Mouse (Mus musculus) MEL (cell line): ENCODE results near the gene Ddah1. TPM values are rescaled to one million over a fixed set of nuclear protein-coding genes. Genes with fewer than 3 reads are reported as not detected.

Experiments
- DNase-seq: peaks from one replicate; pipeline ENCODE4 v3.0.0; 2011; ENCODE audit warnings: low read depth, low spot score
- H3K27ac ChIP-seq: 2 replicates; pipeline ENCODE4 v1.5.1; 2012; ENCODE audit warnings: low read depth, mild to moderate bottlenecking, control low read depth, low read length, moderate library complexity; ENCODE audit not compliant: control insufficient read depth
- H3K27me3 ChIP-seq, 2 experiments: fragments of 150-350 bp in 1 of 2; sonication (generic) in 1 of 2; 2 replicates each; pipeline ENCODE4 v1.6.1; 2012; ENCODE audit warnings: low read length in 2 of 2, mild to moderate bottlenecking in 2 of 2, improper control_type of control experiment in 1 of 2, moderate library complexity in 1 of 2; ENCODE audit not compliant: insufficient read depth in 2 of 2, control insufficient read depth in 1 of 2
- H3K36me3 ChIP-seq, 2 experiments: 2 replicates each; pipeline ENCODE4 v1.6.1; 2012 to 2014; ENCODE audit warnings: low read length in 2 of 2, improper control_type of control experiment in 1 of 2, inconsistent platforms in 1 of 2, mild to moderate bottlenecking in 1 of 2; ENCODE audit not compliant: insufficient read depth in 2 of 2, control insufficient read depth in 1 of 2
- H3K4me1 ChIP-seq, 2 experiments: fragments of 150-350 bp in 1 of 2; sonication (generic) in 1 of 2; 2 replicates each; pipeline ENCODE4 v1.6.1; 2012; ENCODE audit warnings: low read length in 2 of 2, improper control_type of control experiment in 1 of 2, mild to moderate bottlenecking in 1 of 2; ENCODE audit not compliant: insufficient read depth in 2 of 2, control insufficient read depth in 1 of 2
- H3K4me3 ChIP-seq, 2 experiments: fragments of 150-350 bp in 1 of 2; sonication (generic) in 1 of 2; 2 replicates each; pipeline ENCODE4 v1.5.1; 2012; ENCODE audit warnings: low read depth in 2 of 2, low read length in 2 of 2, mild to moderate bottlenecking in 2 of 2, moderate library complexity in 2 of 2, control low read depth in 1 of 2, improper control_type of control experiment in 1 of 2; ENCODE audit not compliant: control insufficient read depth in 1 of 2, insufficient read depth in 1 of 2
- H3K79me2 ChIP-seq: 2 replicates; pipeline ENCODE4 v1.6.1; 2012; ENCODE audit warnings: mild to moderate bottlenecking, low read length, moderate library complexity; ENCODE audit not compliant: control insufficient read depth, poor library complexity, insufficient read depth
- H3K9ac ChIP-seq: 2 replicates; pipeline ENCODE4 v1.6.1; 2012; ENCODE audit warnings: low read depth, mild to moderate bottlenecking, control low read depth, low read length, moderate library complexity; ENCODE audit not compliant: control insufficient read depth, poor library complexity, severe bottlenecking
- H3K9me3 ChIP-seq: fragments of 150-350 bp; sonication (generic); replicated peaks from 2 replicates; pipeline ENCODE4 v1.6.1; 2012; ENCODE audit warnings: mild to moderate bottlenecking, low read length, improper control_type of control experiment, moderate library complexity; ENCODE audit not compliant: insufficient read depth
- CHD1 ChIP-seq: IDR thresholded peaks from 2 replicates; pipeline ENCODE4 v1.6.1; 2012; ENCODE audit warnings: low read depth, mild to moderate bottlenecking, inconsistent platforms, low read length, improper control_type of control experiment
- CTCF ChIP-seq, 3 experiments: IDR thresholded peaks in 2 of 3; conservative IDR thresholded peaks in 1 of 3; 2 replicates each; pipeline ENCODE4 v1.5.1; 2011 to 2012; ENCODE audit warnings: low read length in 3 of 3, low read depth in 2 of 3, mild to moderate bottlenecking in 2 of 3, improper control_type of control experiment in 1 of 3, inconsistent platforms in 1 of 3, mixed read lengths in 1 of 3, moderate library complexity in 1 of 3; ENCODE audit not compliant: control insufficient read depth in 1 of 3, insufficient read depth in 1 of 3, poor library complexity in 1 of 3, severe bottlenecking in 1 of 3
- E2F4 ChIP-seq: IDR thresholded peaks from 2 replicates; pipeline ENCODE4 v1.6.1; 2011; ENCODE audit warnings: low read depth, low read length, improper control_type of control experiment, borderline replicate concordance
- ELF1 ChIP-seq: IDR thresholded peaks from 2 replicates; pipeline ENCODE4 v1.6.1; 2014; ENCODE audit warnings: low read depth, mild to moderate bottlenecking, inconsistent platforms, low read length, improper control_type of control experiment, moderate library complexity
- EP300 ChIP-seq, 2 experiments: IDR thresholded peaks; 2 replicates each; pipeline ENCODE4 v1.6.1; 2011; ENCODE audit warnings: improper control_type of control experiment in 2 of 2, low read length in 2 of 2, low read depth in 1 of 2, mild to moderate bottlenecking in 1 of 2
- GATA1 ChIP-seq: IDR thresholded peaks from 2 replicates; pipeline ENCODE4 v1.6.1; 2011; ENCODE audit warnings: low read depth, low read length, improper control_type of control experiment
- JUND ChIP-seq: IDR thresholded peaks from 2 replicates; pipeline ENCODE4 v1.6.1; 2011; ENCODE audit warnings: low read depth, mild to moderate bottlenecking, improper control_type of control experiment, low read length
- KAT2A ChIP-seq: conservative IDR thresholded peaks from 2 replicates; pipeline ENCODE4 v1.6.1; 2012; ENCODE audit warnings: low read depth, low read length, improper control_type of control experiment, inconsistent platforms
- MAFK ChIP-seq: IDR thresholded peaks from 2 replicates; pipeline ENCODE4 v1.6.1; 2011; ENCODE audit warnings: low read depth, mild to moderate bottlenecking, low read length, improper control_type of control experiment, borderline replicate concordance
- MAZ ChIP-seq: IDR thresholded peaks from 2 replicates; pipeline ENCODE4 v1.6.1; 2012; ENCODE audit warnings: low read depth, mild to moderate bottlenecking, inconsistent platforms, low read length, improper control_type of control experiment
- MEF2A ChIP-seq: IDR thresholded peaks from 2 replicates; pipeline ENCODE4 v1.6.1; 2014; ENCODE audit warnings: low read depth, mild to moderate bottlenecking, inconsistent platforms, low read length, improper control_type of control experiment; ENCODE audit not compliant: poor library complexity, insufficient replicate concordance, severe bottlenecking; ENCODE audit errors: extremely low read depth
- MYC ChIP-seq: IDR thresholded peaks from 2 replicates; pipeline ENCODE4 v1.6.1; 2011; ENCODE audit warnings: low read depth, mild to moderate bottlenecking, low read length, improper control_type of control experiment, moderate library complexity
- NRF1 ChIP-seq: IDR thresholded peaks from 2 replicates; pipeline ENCODE4 v1.6.1; 2014; ENCODE audit warnings: low read depth, mild to moderate bottlenecking, inconsistent platforms, low read length, improper control_type of control experiment, moderate library complexity; ENCODE audit not compliant: poor library complexity, insufficient read depth, severe bottlenecking
- POLR2A ChIP-seq, 2 experiments: IDR thresholded peaks; 2 replicates each; pipeline ENCODE4 v1.6.1; 2011 to 2012; ENCODE audit warnings: low read length in 2 of 2, mild to moderate bottlenecking in 2 of 2, control low read depth in 1 of 2, improper control_type of control experiment in 1 of 2, low read depth in 1 of 2, moderate library complexity in 1 of 2; ENCODE audit not compliant: control insufficient read depth in 1 of 2, insufficient read depth in 1 of 2, poor library complexity in 1 of 2
- POLR2AphosphoS5 ChIP-seq: IDR thresholded peaks from 2 replicates; pipeline ENCODE4 v1.6.1; 2012; ENCODE audit warnings: low read depth, borderline replicate concordance, mild to moderate bottlenecking, inconsistent platforms, low read length, moderate library complexity, mixed read lengths
- RAD21 ChIP-seq: IDR thresholded peaks from 2 replicates; pipeline ENCODE4 v1.6.1; 2011; ENCODE audit warnings: mild to moderate bottlenecking, low read depth, low read length, improper control_type of control experiment
- SMC3 ChIP-seq: IDR thresholded peaks from 2 replicates; pipeline ENCODE4 v1.6.1; 2011; ENCODE audit warnings: low read depth, low read length, improper control_type of control experiment
- UBTF ChIP-seq: IDR thresholded peaks from 2 replicates; pipeline ENCODE4 v1.6.1; 2012; ENCODE audit warnings: low read depth, mild to moderate bottlenecking, inconsistent platforms, low read length, improper control_type of control experiment, moderate library complexity, borderline replicate concordance; ENCODE audit not compliant: insufficient read depth
- USF2 ChIP-seq, 2 experiments: IDR thresholded peaks; 2 replicates each; pipeline ENCODE4 v1.6.1; 2011 to 2012; ENCODE audit warnings: improper control_type of control experiment in 2 of 2, low read length in 2 of 2, borderline replicate concordance in 1 of 2, inconsistent platforms in 1 of 2, low read depth in 1 of 2, mild to moderate bottlenecking in 1 of 2; ENCODE audit not compliant: insufficient read depth in 1 of 2
- ZKSCAN1 ChIP-seq: IDR thresholded peaks from 2 replicates; pipeline ENCODE4 v1.6.1; 2012; ENCODE audit warnings: low read depth, mild to moderate bottlenecking, inconsistent platforms, low read length, improper control_type of control experiment, moderate library complexity
- polyA plus RNA-seq, 2 experiments: library from polyadenylated mRNA; stranded (reverse) in 1 of 2; unstranded in 1 of 2; fragments of >175 nt in 1 of 2; fragments of >200 nt in 1 of 2; gene quantifications; 2 replicates each; pipeline versions ENCODE4 v1.2.1 to v1.2.4; 2012; ENCODE audit warnings: low replicate concordance in 2 of 2, low read depth in 1 of 2; ENCODE audit not compliant: insufficient read length in 2 of 2, insufficient read depth in 1 of 2, missing spikeins in 1 of 2
- total RNA-seq: library from RNA; depleted of rRNA; stranded (reverse); fragments of 300-350 nt; gene quantifications from 2 replicates; pipeline ENCODE4 v1.2.3, GENCODE M21; 2012

The Ddah1 gene
- total and polyA plus RNA-seq, 3 experiments: not detected

DNA sequence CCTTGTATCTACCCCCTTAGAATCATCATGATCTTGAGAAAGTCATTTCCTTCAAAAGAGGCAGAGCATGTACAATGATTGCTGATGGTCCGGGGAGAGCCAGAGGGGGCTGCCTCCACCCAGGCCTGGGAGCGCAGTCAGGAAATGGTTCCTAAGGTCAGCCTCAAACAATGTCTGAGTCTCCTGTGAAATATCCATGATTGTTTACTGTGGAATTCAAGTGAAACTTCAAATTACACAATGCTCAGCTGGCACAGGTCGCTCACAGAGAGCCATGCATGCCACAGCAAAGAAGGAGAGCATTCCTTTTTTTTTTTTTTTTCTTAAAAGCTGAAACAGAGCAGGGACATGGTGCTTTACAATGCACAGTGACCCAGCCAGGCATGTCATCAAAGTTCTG, 134.0 kb downstream of the Ddah1 start:
- H3K9me3 ChIP-seq: no peaks in the 10 kb centered on the region
- no peaks in the 10 kb centered on the region for H3K79me2 ChIP-seq
- TF ChIP-seq SMC3: no peak
- TF ChIP-seq ZKSCAN1: no peak
- TF ChIP-seq POLR2A (IDR thresholded peaks at IDR 0.05; ENCODE audit: control insufficient read depth in 1 of 2, insufficient read depth in 1 of 2, low read depth in 1 of 2, low read length in 2 of 2, poor library complexity in 1 of 2): no peak
- TF ChIP-seq NRF1: no peak
- no peak for TF ChIP-seq POLR2AphosphoS5
- no peak for TF ChIP-seq JUND
- TF ChIP-seq CTCF (IDR thresholded peaks at IDR 0.05 in 2 of 3, conservative IDR thresholded peaks at IDR 0.05 in 1 of 3; ENCODE audit: control insufficient read depth in 1 of 3, insufficient read depth in 1 of 3, low read depth in 2 of 3, low read length in 3 of 3, poor library complexity in 1 of 3, severe bottlenecking in 1 of 3): no peak
- TF ChIP-seq EP300 (IDR thresholded peaks at IDR 0.05; ENCODE audit: low read depth in 1 of 2, low read length in 2 of 2): no peak
- DNase-seq: no peak
- H3K4me1 ChIP-seq: no peaks in the 10 kb centered on the region
- no peaks in the 10 kb centered on the region for H3K36me3 ChIP-seq
- no peak overlapping the region for H3K4me3 ChIP-seq
- no peak overlapping the region for H3K27ac ChIP-seq
- H3K27me3 ChIP-seq: no peaks in the 10 kb centered on the region; a peak in 1 of 4 replicates
- H3K9ac ChIP-seq: no peak overlapping the region

GRCm38 (mm10) chr3:145894131-145894530, 135.7 kb downstream of the Ddah1 start:
- H3K27ac ChIP-seq: no peak overlapping the region
- TF ChIP-seq MAZ (no peak), MAFK (no peak), MYC (no peak), KAT2A (no peak), UBTF (no peak), GATA1 (no peak), CHD1 (no peak), USF2 (IDR thresholded peaks at IDR 0.05; ENCODE audit: borderline replicate concordance in 1 of 2, insufficient read depth in 1 of 2, low read depth in 1 of 2, low read length in 2 of 2) (no peak), POLR2AphosphoS5 (no peak), MEF2A (no peak), ZKSCAN1 (no peak), E2F4 (no peak), SMC3 (no peak), ELF1 (no peak), RAD21 (no peak)
- TF ChIP-seq, all 39 proteins: peak for 0
- Histone ChIP-seq H3K9ac (no peak overlapping the region), H3K4me3 (no peak overlapping the region), H3K4me1 (no peaks in the 10 kb centered on the region), H3K36me3 (no peaks in the 10 kb centered on the region), H3K9me3 (no peaks in the 10 kb centered on the region), H3K79me2 (no peaks in the 10 kb centered on the region), H3K27me3 (no peaks in the 10 kb centered on the region)
- no peak for DNase-seq
